Mouse (Mus musculus): Measurements from ENCODE around the gene Il12rb1.

The Il12rb1 gene

GRCm38 (mm10) chr8:70851837-70852236 is 43.6 kb downstream of the Il12rb1 start:
- DNase-seq (ENCODE audit: low spot score) = no peak

DNA sequence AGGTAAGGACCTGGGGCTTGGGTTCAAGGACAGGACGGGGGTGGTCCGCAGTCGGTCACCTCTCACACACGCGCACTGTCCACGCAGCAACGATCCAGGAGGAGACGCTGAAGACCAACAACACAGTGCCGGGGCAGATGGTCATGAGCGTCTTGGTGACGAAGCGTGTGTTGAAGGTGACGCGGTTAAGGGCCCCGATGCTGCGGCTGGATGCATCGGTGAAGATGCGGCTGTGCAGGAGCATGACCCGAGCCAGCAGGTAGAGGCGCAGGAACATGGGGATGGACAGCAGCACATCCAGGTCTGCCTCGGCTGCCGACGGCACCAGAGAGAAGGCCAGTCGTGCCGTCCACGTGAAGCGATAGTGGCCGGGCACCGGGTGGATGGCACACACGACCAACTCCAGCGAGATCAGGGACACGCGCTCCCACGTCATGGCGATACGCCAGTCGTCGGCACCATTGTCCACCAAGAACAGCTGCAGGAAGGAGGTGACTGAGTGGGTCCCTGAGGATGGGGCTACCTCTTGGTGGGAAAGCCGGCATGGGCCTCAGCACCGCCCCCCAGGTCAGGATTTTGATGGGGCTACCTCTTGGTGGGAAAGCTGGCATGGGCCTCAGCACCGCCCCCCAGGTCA is 44.5 kb downstream of the Il12rb1 start:
- no peak for DNase-seq (ENCODE audit: low spot score)

DNA sequence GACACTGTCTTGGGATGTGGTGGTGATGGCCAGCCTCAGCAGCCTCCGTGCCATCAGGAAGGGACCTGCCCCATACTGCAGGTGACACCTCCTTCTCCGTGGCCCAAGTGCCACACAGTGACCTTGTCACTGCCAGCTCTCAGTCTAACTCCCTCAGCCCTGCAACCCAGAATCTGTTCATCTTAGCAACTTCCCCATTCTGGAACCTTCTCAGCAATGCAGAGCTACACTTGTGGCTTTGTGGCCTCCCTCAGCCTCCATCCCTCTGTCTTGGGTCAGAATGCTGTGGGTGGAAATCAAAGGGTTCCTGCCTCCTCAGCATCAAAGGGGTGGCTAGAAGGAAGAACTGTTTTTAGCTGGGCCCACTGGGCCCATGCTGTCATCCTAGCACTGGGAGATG is 45.6 kb downstream of the Il12rb1 start:
- no peak for DNase-seq (ENCODE audit: low spot score)

- DNase-seq (ENCODE audit: low spot score) = no peak
Measured at GRCm38 (mm10) chr8:70856028-70856427, 47.8 kb downstream of the Il12rb1 start.

GRCm38 (mm10) chr8:70856541-70857197 is 48.4 kb downstream of the Il12rb1 start:
- DNase-seq (ENCODE audit: low spot score) = no peak

- no peak for DNase-seq (ENCODE audit: low spot score)
Measured at GRCm38 (mm10) chr8:70857516-70857915, 49.3 kb downstream of the Il12rb1 start.

DNA sequence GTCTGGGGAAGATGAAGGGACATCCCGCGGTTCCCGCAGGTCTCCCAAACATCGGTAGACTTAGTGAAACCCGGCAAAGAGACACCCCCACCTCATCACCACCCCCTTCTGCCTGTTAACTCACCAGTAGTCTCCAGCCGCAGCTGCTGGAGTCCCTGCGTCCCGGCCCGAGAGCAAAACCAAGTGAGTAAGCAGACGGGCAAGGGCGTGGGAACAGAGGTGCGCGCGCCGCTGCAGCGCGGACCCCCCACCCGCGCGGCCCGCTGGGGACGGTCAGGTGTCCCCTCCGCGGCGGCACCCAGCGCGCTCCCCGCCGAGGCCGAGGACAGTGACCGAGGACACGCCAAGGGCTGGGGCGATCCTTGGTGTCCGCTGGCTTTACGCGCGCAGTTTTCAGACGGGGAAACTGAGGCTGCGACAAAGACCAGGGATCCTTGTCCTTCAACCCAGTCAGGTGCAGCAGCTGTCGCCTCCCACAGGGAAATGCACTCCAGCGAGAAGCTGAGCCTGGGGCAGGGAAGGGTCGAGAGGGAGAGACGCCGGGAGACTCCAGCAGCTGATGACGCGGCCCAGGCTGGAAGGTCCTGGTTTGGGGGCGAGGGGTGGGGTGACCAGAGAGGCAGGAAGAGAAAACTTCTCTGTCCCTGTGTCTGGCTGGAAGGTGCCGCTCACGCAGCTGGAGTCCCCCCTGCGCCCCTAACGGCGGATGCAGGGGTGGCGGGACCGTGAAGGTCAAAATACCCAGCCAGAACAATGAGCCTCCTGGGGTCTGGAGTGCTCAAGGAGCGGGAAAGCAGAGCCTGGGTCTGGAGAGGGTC is 54.8 kb downstream of the Il12rb1 start, which contains the start of gene Kcnn1:
Gene Kcnn1, minus strand, starts transcription at position 435 of the 818 bp plus-strand sequence.
- DNase-seq (ENCODE audit: low spot score) = no peak

DNA sequence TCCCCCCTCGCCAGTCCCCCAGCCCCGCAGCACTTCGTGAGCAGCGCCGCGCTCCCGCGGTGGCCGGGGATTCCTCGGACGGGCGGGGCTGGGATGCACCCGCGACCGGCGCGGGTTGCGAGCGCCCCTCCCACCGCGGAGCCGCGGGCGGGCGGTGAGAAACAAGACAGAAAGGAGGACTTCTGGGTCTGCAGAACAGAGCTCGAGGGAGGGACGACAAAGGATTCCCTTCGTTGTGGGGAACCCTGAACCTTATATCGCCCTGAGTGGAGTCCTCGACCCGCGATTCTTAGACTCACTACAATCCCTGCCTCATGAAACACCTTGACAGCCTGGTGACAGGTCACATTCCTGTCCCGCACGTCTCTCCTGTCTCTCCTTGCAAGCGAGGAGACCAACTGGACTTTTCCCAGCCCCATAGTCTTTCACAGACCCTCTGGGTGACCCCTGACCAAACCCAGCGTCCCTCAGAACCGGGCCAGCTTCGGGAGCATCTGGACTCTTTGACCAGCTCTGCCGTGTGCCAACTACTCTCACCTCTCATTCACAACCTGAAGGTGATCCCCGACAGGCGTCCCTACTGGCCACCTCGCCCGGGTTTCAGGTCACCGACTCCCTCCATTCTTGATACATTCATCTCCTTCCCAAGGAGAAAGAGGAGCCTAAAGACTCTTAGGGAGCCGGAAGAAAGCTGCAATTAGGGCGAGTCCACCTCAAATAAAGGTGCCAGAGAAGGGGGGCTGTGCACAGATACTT is 55.9 kb downstream of the Il12rb1 start:
- peak; percentile 26 for DNase-seq (ENCODE audit: low spot score)

DNA sequence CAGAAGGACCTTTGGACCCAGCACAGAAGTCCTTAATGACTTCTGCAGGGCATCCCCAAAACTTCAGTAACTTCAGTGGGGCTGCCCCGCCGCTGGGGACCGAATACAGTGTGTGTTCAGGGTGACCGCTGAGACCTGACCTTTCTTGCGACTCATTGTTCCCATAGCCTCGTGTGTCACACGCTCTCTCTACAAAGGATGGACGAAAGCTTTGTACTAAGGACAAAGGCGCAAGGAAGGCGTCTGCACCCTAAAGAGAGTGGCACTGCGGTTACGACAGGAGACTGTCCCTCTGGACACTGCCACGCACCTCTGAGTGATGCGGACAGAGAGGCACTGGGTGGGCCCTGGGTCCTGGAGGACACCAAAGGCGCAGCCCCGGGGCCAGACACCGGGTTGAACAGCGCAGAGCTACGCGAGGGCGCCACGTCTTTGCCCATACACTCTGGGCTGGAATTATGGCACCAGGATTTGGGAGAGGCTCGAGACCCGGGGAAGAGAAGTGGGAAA is 56.5 kb downstream of the Il12rb1 start:
- no peak for DNase-seq (ENCODE audit: low spot score)

DNA sequence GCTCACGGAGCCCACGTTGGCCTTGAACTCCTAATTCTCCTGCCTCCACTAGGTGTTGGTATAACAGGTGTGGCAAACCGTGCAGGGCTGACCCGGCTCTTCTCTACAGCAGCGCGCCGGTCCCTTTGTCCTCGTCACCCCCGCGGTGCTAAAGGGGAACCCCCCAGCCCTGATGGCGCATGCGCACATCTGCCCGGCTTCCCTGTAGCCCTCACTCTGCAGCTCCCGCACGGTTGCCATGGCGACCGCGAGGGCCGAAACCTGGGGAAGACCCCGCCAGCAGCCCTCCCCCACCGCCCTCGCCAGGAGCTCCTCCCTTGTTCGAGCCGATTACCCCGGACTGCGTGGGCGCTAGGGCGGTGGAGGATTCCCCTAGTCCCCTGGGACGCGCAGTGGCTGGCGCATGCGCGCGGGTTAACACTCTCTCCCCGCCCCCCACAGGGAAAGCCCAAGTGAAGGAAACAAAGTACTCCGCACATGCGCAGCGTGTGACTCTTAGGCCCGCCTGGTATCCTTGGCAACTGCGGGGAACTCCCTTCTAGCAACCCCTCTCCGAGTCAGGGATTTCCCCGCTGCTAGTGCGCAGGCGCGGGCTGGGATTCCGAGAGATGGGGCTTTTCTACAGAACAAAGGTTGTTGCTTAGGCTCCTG is 57.2 kb downstream of the Il12rb1 start:
- peak; percentile 100 for DNase-seq (ENCODE audit: low spot score)

DNA sequence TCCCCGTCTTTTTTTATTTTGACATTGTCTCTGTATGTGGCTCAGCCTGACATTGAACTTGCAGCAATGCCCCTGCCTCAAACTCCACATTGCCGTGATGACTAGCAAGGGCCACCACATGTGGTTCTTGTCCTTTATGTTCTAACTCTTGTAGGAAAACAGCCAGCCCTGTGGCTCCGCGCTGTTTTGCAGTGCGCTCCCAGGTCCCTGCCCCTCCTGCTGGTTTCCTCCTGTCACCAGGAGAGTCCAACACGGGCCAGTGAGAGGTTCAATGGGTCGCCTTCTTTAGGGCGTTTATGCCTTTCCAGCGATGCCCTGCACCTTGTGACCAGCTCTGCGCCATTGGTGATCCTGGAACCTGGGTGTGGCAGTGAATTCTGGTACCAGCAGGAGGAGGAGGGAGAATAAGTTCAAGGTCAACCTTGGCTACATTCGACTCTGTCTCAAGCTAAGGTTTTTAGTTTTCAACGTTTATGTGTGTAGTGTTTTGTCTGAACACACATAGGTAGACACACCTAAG is 57.8 kb downstream of the Il12rb1 start:
- DNase-seq (ENCODE audit: low spot score) = no peak

DNA sequence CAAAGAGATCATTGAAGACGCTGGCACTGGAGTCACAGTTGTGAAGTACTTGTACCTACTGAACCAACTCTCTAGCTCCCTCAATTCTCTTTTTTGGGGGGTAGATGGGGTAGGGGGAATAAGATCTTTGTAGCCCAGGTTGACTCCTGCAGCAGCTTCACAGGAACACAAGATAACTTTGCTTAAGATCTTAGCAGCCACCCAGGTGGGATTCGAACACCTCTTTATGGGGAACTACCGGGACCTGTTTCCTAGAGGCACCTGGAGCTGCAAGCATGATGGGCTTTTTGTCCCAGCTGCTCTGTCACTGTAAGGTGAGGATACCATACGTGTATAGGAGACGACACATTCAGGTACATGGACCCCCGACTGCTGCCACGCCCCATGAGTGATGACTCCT is 58.3 kb downstream of the Il12rb1 start:
- DNase-seq (ENCODE audit: low spot score) = no peak

- peak; percentile 52 for DNase-seq (ENCODE audit: low spot score)
Measured at GRCm38 (mm10) chr8:70868559-70869198, 60.4 kb downstream of the Il12rb1 start.

DNA sequence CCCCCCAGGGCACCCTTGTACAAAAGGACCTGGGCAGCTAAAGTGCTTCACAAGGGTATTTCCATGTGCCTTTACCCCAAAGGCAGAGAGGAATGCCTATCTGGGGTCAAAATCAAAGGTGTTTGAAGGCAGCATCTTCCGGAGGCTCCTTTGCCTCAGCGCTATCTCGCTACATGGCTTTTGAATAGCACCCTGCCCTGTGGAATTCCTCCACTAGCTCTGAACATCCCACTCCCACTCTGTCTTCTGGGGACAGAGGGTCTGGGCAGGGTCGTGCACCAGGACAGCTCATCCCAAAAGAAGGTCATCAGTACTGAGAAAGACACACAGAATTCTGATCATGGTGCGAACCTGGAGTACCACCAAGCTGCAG is 60.9 kb downstream of the Il12rb1 start:
- no peak for DNase-seq (ENCODE audit: low spot score)

- peak; percentile 75 for DNase-seq (ENCODE audit: low spot score)
Measured at GRCm38 (mm10) chr8:70869601-70870041, 61.4 kb downstream of the Il12rb1 start.
